Mouse (Mus musculus): ENCODE measurements around the gene Pold1. TPM values are rescaled to one million over a fixed set of nuclear protein-coding genes. Genes with fewer than 3 reads are reported as not detected.

Pold1 gene
- polyA plus RNA-seq (2012), result 269 and 288 TPM in 2 replicates

DNA sequence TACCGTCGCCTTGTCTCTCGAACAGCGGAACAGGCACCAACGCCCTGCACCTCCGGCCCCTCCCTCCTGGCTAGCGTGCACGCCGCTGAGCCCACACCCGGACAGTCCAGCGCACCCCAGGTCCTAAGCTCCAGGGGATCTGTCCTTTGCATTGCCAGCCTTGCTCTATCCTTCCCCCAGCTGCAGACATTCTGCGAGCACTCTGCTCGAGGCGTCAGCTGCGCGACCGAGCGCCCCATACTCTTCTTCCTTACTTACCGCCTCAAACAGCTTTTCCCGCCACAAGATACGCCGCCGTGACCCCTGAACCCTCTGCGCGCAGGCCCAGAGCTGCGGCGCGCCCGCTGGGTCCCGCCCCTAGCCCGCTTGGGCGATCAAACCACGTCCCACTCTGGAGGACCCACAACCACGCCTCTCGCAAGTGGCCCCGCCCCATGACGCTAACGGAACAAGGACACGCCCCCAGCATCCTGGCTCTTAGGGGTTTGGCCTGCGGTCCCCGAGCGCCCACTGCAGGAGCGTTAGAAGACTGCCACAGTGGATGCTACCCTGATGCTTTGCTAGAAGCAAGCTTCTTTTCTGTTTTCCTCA lies at the start of gene Pold1:
Gene Pold1, minus strand, starts transcription at position 353 of the 591 bp plus-strand sequence.

DNA sequence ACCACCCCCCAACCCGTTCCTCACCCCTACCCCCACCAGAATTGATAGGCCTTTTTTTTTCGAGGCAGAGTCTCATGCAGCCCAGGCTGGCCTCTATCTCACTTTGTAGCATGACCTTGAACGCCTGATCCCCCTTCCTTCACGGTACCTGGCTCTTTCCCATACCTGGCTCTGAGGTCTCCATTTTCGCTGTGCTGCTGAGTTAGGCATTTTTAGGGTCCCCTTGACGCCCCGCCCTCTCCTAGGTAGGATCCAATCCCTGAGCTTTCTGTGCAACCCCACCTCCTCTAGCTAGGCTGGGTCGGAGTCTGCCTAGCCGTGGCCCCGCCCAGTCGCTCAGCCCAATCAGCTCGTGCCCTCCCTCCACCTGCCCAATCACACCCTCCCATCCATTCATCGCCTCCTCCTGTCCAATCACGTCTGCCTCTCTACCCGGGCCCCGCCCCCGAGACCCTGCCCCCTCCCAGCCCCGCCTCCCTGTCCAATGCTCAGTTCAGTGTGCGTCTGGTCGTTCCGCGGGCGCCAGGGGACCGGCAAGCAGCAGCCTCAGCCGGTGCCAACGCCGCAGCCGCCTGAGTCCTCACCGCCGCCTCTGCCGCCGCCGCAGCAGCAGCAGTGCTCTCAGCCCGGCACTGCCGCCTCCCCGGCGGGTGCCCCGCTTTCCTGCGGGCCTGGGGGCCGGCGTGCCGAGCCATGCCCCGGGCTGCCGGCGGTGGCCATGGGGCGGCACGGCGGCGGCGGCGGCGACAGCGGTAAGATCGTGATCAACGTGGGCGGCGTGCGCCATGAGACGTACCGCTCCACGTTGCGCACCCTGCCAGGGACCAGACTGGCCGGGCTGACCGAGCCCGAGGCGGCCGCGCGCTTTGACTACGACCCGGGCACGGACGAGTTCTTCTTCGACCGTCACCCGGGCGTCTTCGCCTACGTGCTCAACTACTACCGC lies 42.0 kb upstream of the Pold1 start, which contains the start of gene Kcnc3:
Gene Kcnc3, plus strand, starts transcription at position 263 of the 946 bp plus-strand sequence.

DNA sequence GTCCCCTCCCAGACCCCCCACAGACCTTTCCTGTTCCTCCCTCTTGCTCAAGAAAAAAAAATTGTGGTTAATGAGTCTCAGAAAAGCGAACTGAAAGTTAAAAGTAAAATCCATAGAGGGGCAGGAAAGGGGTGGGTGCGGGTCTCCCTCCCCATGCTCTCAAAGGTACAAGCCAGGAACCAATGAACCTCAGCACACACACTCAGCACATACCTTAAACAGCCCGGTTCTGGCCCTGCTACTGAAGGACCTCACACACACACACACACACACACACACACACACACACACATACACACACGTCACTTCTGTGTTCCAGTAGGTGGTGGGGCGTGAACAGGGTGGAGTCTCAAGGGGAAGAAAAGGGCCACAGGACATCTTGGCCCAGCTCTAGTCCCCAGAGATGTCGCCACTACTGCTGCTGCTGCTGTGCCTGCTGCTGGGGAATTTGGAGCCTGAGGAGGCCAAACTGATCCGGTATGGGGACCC lies 23.6 kb upstream of the Pold1 start, which contains the start of gene Napsa:
Gene Napsa, plus strand, starts transcription at position 168 of the 489 bp plus-strand sequence.

DNA sequence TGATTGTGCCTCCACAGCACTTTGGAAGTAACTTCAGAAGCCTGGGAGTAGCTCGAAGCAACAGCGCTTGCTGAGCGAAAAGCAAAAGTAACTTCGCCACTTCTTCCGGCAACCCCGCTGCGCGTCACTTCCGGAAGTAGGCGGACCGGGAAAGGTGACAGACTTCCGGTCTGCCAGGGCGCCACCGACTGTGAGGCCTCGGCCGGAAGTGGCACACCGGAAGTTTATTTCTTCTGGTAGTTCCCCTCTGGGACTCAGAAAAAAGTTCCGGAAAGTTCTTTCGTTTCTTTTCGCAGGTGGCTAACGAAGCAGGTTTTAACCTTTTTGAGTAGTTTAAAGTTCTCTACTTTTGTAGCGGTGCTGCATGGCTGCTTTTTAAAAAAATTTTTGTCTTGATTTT lies 5.2 kb upstream of the Pold1 start, which contains the start of gene Nr1h2:
Gene Nr1h2, minus strand, starts transcription at position 126 of the 400 bp plus-strand sequence.

DNA sequence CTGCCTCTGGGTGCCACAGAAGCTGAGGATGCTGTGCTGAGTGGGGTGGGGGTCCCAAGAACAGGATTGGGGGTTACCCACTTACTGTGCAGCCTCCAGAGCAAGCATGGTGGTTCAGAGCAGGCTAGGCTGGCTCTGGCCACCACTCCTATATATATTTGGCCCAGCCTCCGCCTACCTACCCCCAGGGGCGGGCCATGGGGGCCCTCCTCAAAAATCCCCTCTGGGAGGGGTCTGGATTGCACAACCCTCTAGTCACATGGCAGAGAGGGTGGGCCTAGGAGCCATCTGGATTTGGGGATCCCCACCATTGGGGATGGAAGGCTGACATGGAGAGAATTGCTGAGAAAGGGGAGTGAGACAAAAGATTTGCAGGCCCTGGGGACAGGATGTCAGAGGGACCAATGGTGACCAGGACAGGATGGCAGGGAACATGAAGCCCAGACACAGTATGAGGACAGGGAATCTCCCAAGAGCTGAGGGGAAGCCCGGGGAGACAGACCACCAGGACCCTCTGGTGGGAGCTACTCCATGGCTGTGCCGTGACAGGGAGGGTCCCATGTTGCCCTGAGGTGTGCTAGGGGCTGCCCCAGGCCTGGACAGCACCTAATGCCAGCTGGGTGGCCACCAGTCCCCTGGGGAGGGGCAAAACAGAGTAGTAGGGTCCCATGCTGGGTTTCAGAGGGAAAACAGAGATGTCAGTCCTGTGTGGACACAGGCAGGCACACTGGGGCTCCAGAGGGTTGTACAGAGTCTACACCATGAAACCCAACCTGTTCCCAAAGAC lies 16.5 kb downstream of the Pold1 start, which contains the start of gene Spib:
Gene Spib, minus strand, starts transcription at position 126 of the 787 bp plus-strand sequence.

DNA sequence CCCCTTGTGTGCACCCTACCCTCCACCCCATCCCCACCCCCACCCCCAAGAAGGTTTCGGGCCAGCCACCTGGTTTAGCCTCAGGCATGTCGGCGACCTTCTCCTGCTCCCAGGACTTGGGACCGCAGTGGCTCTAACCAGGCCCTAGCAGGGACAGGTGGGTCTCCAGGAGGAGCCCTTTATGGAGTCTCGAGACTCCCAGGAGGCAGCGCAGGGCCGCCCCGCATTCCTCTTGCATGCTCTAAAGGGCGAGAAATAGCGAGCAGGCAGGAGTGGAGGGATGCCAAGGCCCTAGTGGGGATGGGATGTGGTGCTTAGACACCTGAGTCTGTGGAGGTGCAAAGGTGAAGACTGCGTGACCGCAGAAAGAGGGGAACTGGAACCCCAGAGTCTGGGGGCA lies 24.1 kb downstream of the Pold1 start, which contains the start of gene Mybpc2:
Gene Mybpc2, minus strand, starts transcription at position 155 of the 400 bp plus-strand sequence.

DNA sequence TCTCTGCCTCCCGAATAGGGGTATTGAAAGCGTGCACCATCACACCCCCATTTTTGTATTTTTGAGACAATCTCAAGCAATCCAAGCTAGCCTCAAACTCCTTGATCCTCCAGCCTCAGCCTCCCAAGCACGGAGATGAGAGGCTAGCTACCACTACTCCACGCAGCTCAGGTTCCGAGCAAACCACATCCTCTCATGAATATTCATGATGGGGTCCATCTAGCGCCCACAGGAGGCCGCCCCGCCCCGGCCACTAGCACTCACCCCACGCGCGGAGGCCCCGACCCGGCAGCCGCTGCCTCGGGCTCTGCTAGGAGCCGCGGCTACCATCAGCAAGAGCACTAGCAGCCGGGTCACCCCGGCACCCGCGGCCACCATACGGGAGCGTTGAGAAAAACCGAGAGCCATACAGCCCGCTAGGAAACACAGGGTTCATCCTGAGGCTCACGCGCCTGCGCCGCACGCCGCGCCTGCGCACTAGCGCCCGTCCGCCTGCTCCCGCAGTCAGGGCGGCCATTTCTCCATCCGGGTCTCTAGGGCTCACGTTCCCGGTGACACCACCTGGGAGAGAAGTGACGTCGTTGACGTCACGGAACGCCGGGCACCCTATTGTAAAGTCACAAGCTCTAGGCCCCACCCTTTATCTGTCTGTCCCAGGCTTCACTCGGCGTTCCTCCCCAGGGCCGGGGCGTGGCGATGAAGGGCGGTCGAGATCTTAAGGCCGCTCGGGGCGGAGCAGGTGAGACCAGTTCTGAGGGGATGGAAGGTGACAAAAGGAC lies 52.5 kb downstream of the Pold1 start, which contains the start of the genes Emc10 and Fam71e1:
Gene Emc10, minus strand, starts transcription at position 538 of the 779 bp plus-strand sequence.
Gene Fam71e1, plus strand, starts transcription at position 590 of the 779 bp plus-strand sequence.

Other genes starting within 250 kb of the Pold1 start
- gene Clec11a, start 241.9 kb downstream of the Pold1 start, polyA plus RNA-seq (2012), result 5.0 and 6.2 TPM in 2 replicates
- gene Shank1, start 238.6 kb downstream of the Pold1 start, polyA plus RNA-seq (2012), result 0.90 and 0.94 TPM in 2 replicates
- gene Syt3, start 164.7 kb downstream of the Pold1 start, polyA plus RNA-seq (2012), result 1.0 and 1.1 TPM in 2 replicates
- 2.9 and 3.5 TPM in 2 replicates for gene 1700008O03Rik, start 163.0 kb downstream of the Pold1 start, polyA plus RNA-seq (2012)
- not detected in 2 replicates for gene Lrrc4b, start 119.8 kb downstream of the Pold1 start, polyA plus RNA-seq (2012)
- gene Aspdh, start 83.5 kb downstream of the Pold1 start, polyA plus RNA-seq (2012), result not detected in 2 replicates
- gene Josd2, start 80.9 kb downstream of the Pold1 start, polyA plus RNA-seq (2012), result 226 and 232 TPM in 2 replicates
- 312 and 350 TPM in 2 replicates for gene Emc10, start 52.3 kb downstream of the Pold1 start, polyA plus RNA-seq (2012)
- gene Fam71e1, start 52.3 kb downstream of the Pold1 start, polyA plus RNA-seq (2012), result 4.4 and 8.6 TPM in 2 replicates
- 0.10 and 0.13 TPM in 2 replicates for gene Mybpc2, start 24.2 kb downstream of the Pold1 start, polyA plus RNA-seq (2012)
- gene Spib, start 16.8 kb downstream of the Pold1 start, polyA plus RNA-seq (2012), result 5.7 and 20.9 TPM in 2 replicates
- 429 and 491 TPM in 2 replicates for gene Nr1h2, start 5.1 kb upstream of the Pold1 start, polyA plus RNA-seq (2012)
- gene Napsa, start 23.5 kb upstream of the Pold1 start, polyA plus RNA-seq (2012), result 114 and 146 TPM in 2 replicates
- gene Kcnc3, start 41.8 kb upstream of the Pold1 start, polyA plus RNA-seq (2012), result 4.8 and 5.4 TPM in 2 replicates
- 0.20 and 0.25 TPM in 2 replicates for gene Myh14, start 122.0 kb upstream of the Pold1 start, polyA plus RNA-seq (2012)
- gene Izumo2, start 159.9 kb upstream of the Pold1 start, polyA plus RNA-seq (2012), result not detected in 2 replicates
- 93.7 and 100 TPM in 2 replicates for gene Vrk3, start 199.6 kb upstream of the Pold1 start, polyA plus RNA-seq (2012)
- 0.17 and 0.26 TPM in 2 replicates for gene Zfp473, start 202.2 kb upstream of the Pold1 start, polyA plus RNA-seq (2012)

All from megakaryocyte-erythroid progenitor cell, adult 5 weeks (primary cell).